Mouse (Mus musculus): ENCODE data around the gene Gramd1a.
A peak's percentile ranks its signal among the peaks of the same experiment; 100 is the strongest.

Gramd1a gene

GRCm38 (mm10) chr7:31155296-31156033 lies at the start of gene Gramd1a:
Gramd1a (minus strand) TSS chr7:31155896.
- no peak for DNase-seq

- no peak for DNase-seq
These were observed 40.1 kb upstream of the Gramd1a start for GRCm38 (mm10) chr7:31195591-31196307.

- no peak for DNase-seq
These were observed 29.0 kb upstream of the Gramd1a start for GRCm38 (mm10) chr7:31184711-31185110.

- no peak for DNase-seq
These were observed 27.2 kb upstream of the Gramd1a start for GRCm38 (mm10) chr7:31182863-31183262.

GRCm38 (mm10) chr7:31176886-31177763 lies 21.4 kb upstream of the Gramd1a start:
- peak in 1 of 2 experiments; percentile 67 for DNase-seq

- DNase-seq = no peak
These were observed 19.4 kb upstream of the Gramd1a start for GRCm38 (mm10) chr7:31175096-31175495.

- DNase-seq = no peak
These were observed 18.8 kb upstream of the Gramd1a start for GRCm38 (mm10) chr7:31174466-31174865.

GRCm38 (mm10) chr7:31172238-31172637 lies 16.5 kb upstream of the Gramd1a start:
- DNase-seq = peak in 1 of 2 experiments; percentile 56

- DNase-seq = no peak
These were observed 14.8 kb upstream of the Gramd1a start for GRCm38 (mm10) chr7:31170520-31170919.

GRCm38 (mm10) chr7:31168412-31168811 lies 12.7 kb upstream of the Gramd1a start:
- no peak for DNase-seq

GRCm38 (mm10) chr7:31164748-31165147 lies 9.1 kb upstream of the Gramd1a start:
- DNase-seq = no peak

GRCm38 (mm10) chr7:31163666-31164577 lies 8.2 kb upstream of the Gramd1a start:
- DNase-seq = no peak

GRCm38 (mm10) chr7:31162324-31162723 lies 6.6 kb upstream of the Gramd1a start:
- DNase-seq = no peak

- DNase-seq = no peak
These were observed 6.1 kb upstream of the Gramd1a start for GRCm38 (mm10) chr7:31161831-31162230.

- DNase-seq = no peak
These were observed 5.5 kb upstream of the Gramd1a start for GRCm38 (mm10) chr7:31161246-31161645.

GRCm38 (mm10) chr7:31160763-31161162 lies 5.1 kb upstream of the Gramd1a start:
- DNase-seq = no peak

- peak; percentile 58 to 62 for DNase-seq
These were observed 585 bp upstream of the Gramd1a start for GRCm38 (mm10) chr7:31156034-31156928.

GRCm38 (mm10) chr7:31153536-31154320 lies 2.0 kb downstream of the Gramd1a start:
- no peak for DNase-seq

- DNase-seq = peak; percentile 63 to 71
These were observed 4.1 kb downstream of the Gramd1a start for GRCm38 (mm10) chr7:31151301-31152241.
